Mouse (Mus musculus) forebrain, embryonic 12.5 days (tissue): Measurements from ENCODE around the gene Hcn1. TPM values are rescaled to one million over a fixed set of nuclear protein-coding genes. Genes with fewer than 3 reads are reported as not detected.

ENCODE experiments used
- ATAC-seq: fragments of 200-750 bp; cut with Nextera tagmentation; 2 replicates; pipeline ENCODE4 v1.8.0; 2017; ENCODE audit warnings: moderate TSS enrichment; ENCODE audit not compliant: low FRiP score
- H3K27ac ChIP-seq: fragments of 300-500 bp; sonication (generic); 2 replicates; pipeline ENCODE4 v1.5.1; 2016; ENCODE audit warnings: mild to moderate bottlenecking
- H3K27me3 ChIP-seq: fragments of 300-500 bp; sonication (generic); 2 replicates; pipeline ENCODE4 v1.6.1; 2016; ENCODE audit warnings: mild to moderate bottlenecking
- H3K36me3 ChIP-seq: fragments of 300-500 bp; sonication (generic); replicated peaks from 2 replicates; pipeline ENCODE4 v1.6.1; 2016; ENCODE audit warnings: mild to moderate bottlenecking
- H3K4me1 ChIP-seq: fragments of 300-500 bp; sonication (generic); 2 replicates; pipeline ENCODE4 v1.6.1; 2016
- H3K4me2 ChIP-seq: fragments of 300-500 bp; sonication (generic); 2 replicates; pipeline ENCODE4 v1.6.1; 2016; ENCODE audit warnings: mild to moderate bottlenecking, moderate library complexity
- H3K4me3 ChIP-seq: fragments of 300-500 bp; sonication (generic); replicated peaks from 2 replicates; pipeline ENCODE4 v1.5.1; 2016; ENCODE audit warnings: mild to moderate bottlenecking
- H3K9ac ChIP-seq: fragments of 300-500 bp; sonication (generic); 2 replicates; pipeline ENCODE4 v1.6.1; 2016; ENCODE audit warnings: mild to moderate bottlenecking
- H3K9me3 ChIP-seq: fragments of 300-500 bp; sonication (generic); 2 replicates; pipeline ENCODE4 v1.6.1; 2016
- WGBS: fragments of 180-500 bp; shearing (Covaris S2); methylation state at CpG from one replicate; pipeline ENCODE4 v1.1.7; 2016; 5-methylcytosine and 5-hydroxymethylcytosine counted together
- polyA plus RNA-seq: library from polyadenylated mRNA; unstranded; fragments of >200 nt; fragmentation: Nextera tagmentation; extraction: Ambion mirVana; gene quantifications from 2 replicates; pipeline ENCODE4 v1.2.1, GENCODE M21; 2016

Hcn1 gene
- polyA plus RNA-seq, 1 experiment from 2014 or later, result 0.10 TPM

GRCm38 (mm10) chr13:117706986-117707738 is 105.0 kb downstream of the Hcn1 start:
- Histone ChIP-seq H3K4me1 (no peaks in the 10 kb centered on the region), H3K27ac (no peak overlapping the region), H3K9ac (no peak overlapping the region), H3K9me3 (no peaks in the 10 kb centered on the region), H3K4me2 (no peak overlapping the region), H3K4me3 (no peak overlapping the region), H3K36me3 (no peaks in the 10 kb centered on the region), H3K27me3 (no peaks in the 10 kb centered on the region)
- WGBS, result 86% methylated on average over 11 of the region's 11 CpGs
- ATAC-seq, result no peak

GRCm38 (mm10) chr13:117710811-117711210 is 108.7 kb downstream of the Hcn1 start:
- ATAC-seq, result no peak
- Histone ChIP-seq H3K36me3 (no peaks in the 10 kb centered on the region), H3K9ac (no peak overlapping the region), H3K4me1 (no peaks in the 10 kb centered on the region), H3K4me2 (no peak overlapping the region), H3K9me3 (no peaks in the 10 kb centered on the region), H3K27me3 (no peaks in the 10 kb centered on the region), H3K27ac (no peak overlapping the region), H3K4me3 (no peak overlapping the region)

- 0 out of 2 replicates have a peak, but pooled peaks have one; percentile 20 for ATAC-seq
- Histone ChIP-seq H3K27me3 (no peaks in the 10 kb centered on the region), H3K4me2 (no peak overlapping the region)
Observed at GRCm38 (mm10) chr13:117722090-117722489, 120.0 kb downstream of the Hcn1 start.

GRCm38 (mm10) chr13:117724083-117724482 is 122.0 kb downstream of the Hcn1 start:
- 77% methylated on average over 3 of the region's 3 CpGs for WGBS
- Histone ChIP-seq H3K9ac (no peak overlapping the region), H3K27me3 (no peaks in the 10 kb centered on the region), H3K9me3 (no peaks in the 10 kb centered on the region), H3K36me3 (no peaks in the 10 kb centered on the region), H3K4me1 (no peaks in the 10 kb centered on the region), H3K4me2 (no peak overlapping the region), H3K27ac (no peak overlapping the region), H3K4me3 (no peak overlapping the region)
- no peak for ATAC-seq

More at GRCm38 (mm10) chr13:117722090-117722489, 120.0 kb downstream of the Hcn1 start:
- Histone ChIP-seq H3K9me3 (no peaks in the 10 kb centered on the region), H3K9ac (no peak overlapping the region), H3K4me3 (no peak overlapping the region), H3K36me3 (no peaks in the 10 kb centered on the region), H3K27ac (no peak overlapping the region), H3K4me1 (no peaks in the 10 kb centered on the region)
- WGBS, result 61% methylated on average over 4 of the region's 4 CpGs

- H3K36me3 ChIP-seq, result no peaks in the 10 kb centered on the region
- H3K4me2 ChIP-seq, result no peak overlapping the region
- H3K4me3 ChIP-seq, result no peak overlapping the region
- ATAC-seq, result no peak
- H3K27me3 ChIP-seq, result no peaks in the 10 kb centered on the region
- no peak overlapping the region for H3K9ac ChIP-seq
- no peaks in the 10 kb centered on the region for H3K4me1 ChIP-seq
- no peaks in the 10 kb centered on the region for H3K9me3 ChIP-seq
- no peak overlapping the region for H3K27ac ChIP-seq
- 83% methylated on average over 2 of the region's 2 CpGs for WGBS
Observed at GRCm38 (mm10) chr13:117728393-117728792, 126.3 kb downstream of the Hcn1 start.

GRCm38 (mm10) chr13:117732738-117733137 is 130.6 kb downstream of the Hcn1 start:
- H3K4me2 ChIP-seq, result no peak overlapping the region
- H3K27ac ChIP-seq, result no peak overlapping the region
- H3K9me3 ChIP-seq, result no peaks in the 10 kb centered on the region
- no peak for ATAC-seq
- H3K4me3 ChIP-seq, result no peak overlapping the region
- no peaks in the 10 kb centered on the region for H3K27me3 ChIP-seq
- H3K36me3 ChIP-seq, result no peaks in the 10 kb centered on the region
- no peaks in the 10 kb centered on the region for H3K4me1 ChIP-seq
- no peak overlapping the region for H3K9ac ChIP-seq

- WGBS, result 93% methylated on average over 3 of the region's 3 CpGs
Observed at GRCm38 (mm10) chr13:117744451-117744850, 142.3 kb downstream of the Hcn1 start.

GRCm38 (mm10) chr13:117745173-117745572 is 143.1 kb downstream of the Hcn1 start:
- no peak for ATAC-seq
- Histone ChIP-seq H3K9ac (no peak overlapping the region), H3K4me3 (no peak overlapping the region), H3K9me3 (no peaks in the 10 kb centered on the region), H3K36me3 (no peaks in the 10 kb centered on the region), H3K4me2 (no peak overlapping the region), H3K4me1 (no peaks in the 10 kb centered on the region), H3K27me3 (no peaks in the 10 kb centered on the region), H3K27ac (no peak overlapping the region)
- 85% methylated on average over 3 of the region's 3 CpGs for WGBS

More at GRCm38 (mm10) chr13:117744451-117744850, 142.3 kb downstream of the Hcn1 start:
- no peak overlapping the region for H3K9ac ChIP-seq
- no peak overlapping the region for H3K4me2 ChIP-seq
- H3K9me3 ChIP-seq, result no peaks in the 10 kb centered on the region
- no peak overlapping the region for H3K27ac ChIP-seq
- H3K36me3 ChIP-seq, result no peaks in the 10 kb centered on the region
- H3K27me3 ChIP-seq, result no peaks in the 10 kb centered on the region
- ATAC-seq, result no peak
- H3K4me1 ChIP-seq, result no peaks in the 10 kb centered on the region
- H3K4me3 ChIP-seq, result no peak overlapping the region

GRCm38 (mm10) chr13:117765487-117765886 is 163.4 kb downstream of the Hcn1 start:
- Histone ChIP-seq H3K4me2 (no peak overlapping the region), H3K36me3 (no peaks in the 10 kb centered on the region), H3K27ac (no peak overlapping the region), H3K4me3 (no peak overlapping the region), H3K9ac (no peak overlapping the region), H3K9me3 (no peaks in the 10 kb centered on the region), H3K27me3 (no peaks in the 10 kb centered on the region), H3K4me1 (no peaks in the 10 kb centered on the region)
- no peak for ATAC-seq
- WGBS, result 83% methylated on average over 6 of the region's 6 CpGs

- H3K4me3 ChIP-seq, result no peak overlapping the region
- no peak overlapping the region for H3K27ac ChIP-seq
- H3K9me3 ChIP-seq, result no peaks in the 10 kb centered on the region
- H3K9ac ChIP-seq, result no peak overlapping the region
- H3K36me3 ChIP-seq, result no peaks in the 10 kb centered on the region
- WGBS, result 93% methylated on average over 2 of the region's 2 CpGs
- H3K4me1 ChIP-seq, result no peaks in the 10 kb centered on the region
- no peaks in the 10 kb centered on the region for H3K27me3 ChIP-seq
- ATAC-seq, result no peak
- H3K4me2 ChIP-seq, result no peak overlapping the region
Observed at GRCm38 (mm10) chr13:117785376-117785775, 183.3 kb downstream of the Hcn1 start.

- Histone ChIP-seq H3K9me3 (no peaks in the 10 kb centered on the region), H3K9ac (no peak overlapping the region), H3K4me2 (no peak overlapping the region), H3K27ac (no peak overlapping the region), H3K27me3 (no peaks in the 10 kb centered on the region), H3K4me1 (no peaks in the 10 kb centered on the region), H3K4me3 (no peak overlapping the region), H3K36me3 (no peaks in the 10 kb centered on the region)
- no peak for ATAC-seq
- 63% methylated on average over 1 of the region's 1 CpGs for whole genome bisulfite sequencing
Observed at GRCm38 (mm10) chr13:117792861-117793260, 190.7 kb downstream of the Hcn1 start.

- Histone ChIP-seq H3K9me3 (no peaks in the 10 kb centered on the region), H3K9ac (no peak overlapping the region), H3K36me3 (no peaks in the 10 kb centered on the region), H3K27me3 (no peaks in the 10 kb centered on the region), H3K27ac (no peak overlapping the region), H3K4me3 (no peak overlapping the region), H3K4me1 (no peaks in the 10 kb centered on the region), H3K4me2 (no peak overlapping the region)
- no peak for ATAC-seq
Observed at GRCm38 (mm10) chr13:117801061-117801460, 198.9 kb downstream of the Hcn1 start.

- Histone ChIP-seq H3K9me3 (no peaks in the 10 kb centered on the region), H3K4me1 (no peaks in the 10 kb centered on the region), H3K4me3 (no peak overlapping the region), H3K27ac (no peak overlapping the region), H3K27me3 (no peaks in the 10 kb centered on the region), H3K9ac (no peak overlapping the region), H3K36me3 (no peaks in the 10 kb centered on the region), H3K4me2 (no peak overlapping the region)
- ATAC-seq, result no peak
- 84% methylated on average over 5 of the region's 5 CpGs for WGBS
Observed at GRCm38 (mm10) chr13:117827628-117828027, 225.5 kb downstream of the Hcn1 start.
